Mouse (Mus musculus) B cell, adult 62 days (primary cell): Measurements from ENCODE around the gene Rpl36. TPM values are rescaled to one million over a fixed set of nuclear protein-coding genes. Genes with fewer than 3 reads are reported as not detected.

ENCODE experiments used
- total RNA-seq: library from RNA; stranded (reverse); gene quantifications from 4 replicates; pipeline ENCODE4 v1.2.4, GENCODE M21; 2023

Gene Rpl36
- 1,445 to 1,606 TPM (median 1,506 TPM) in 4 replicates for total RNA-seq

GRCm38 (mm10) chr17:56613236-56613844, at the start of gene Rpl36:
TSS of gene Rpl36 (plus strand) at chr17:56613416.

GRCm38 (mm10) chr17:56584257-56585130, 28.7 kb upstream of the Rpl36 start, which contains the start of the genes Safb2 and Safb:
TSS of gene Safb2 (minus strand) at chr17:56584585.
TSS of gene Safb (plus strand) at chr17:56584825.

GRCm38 (mm10) chr17:56609452-56610171, 3.6 kb upstream of the Rpl36 start, which contains the start of gene 2410015M20Rik:
TSS of gene 2410015M20Rik (minus strand) at chr17:56609771.

GRCm38 (mm10) chr17:56626754-56627470, 13.7 kb downstream of the Rpl36 start, which contains the start of gene Lonp1:
TSS of gene Lonp1 (minus strand) at chr17:56626887.

DNA sequence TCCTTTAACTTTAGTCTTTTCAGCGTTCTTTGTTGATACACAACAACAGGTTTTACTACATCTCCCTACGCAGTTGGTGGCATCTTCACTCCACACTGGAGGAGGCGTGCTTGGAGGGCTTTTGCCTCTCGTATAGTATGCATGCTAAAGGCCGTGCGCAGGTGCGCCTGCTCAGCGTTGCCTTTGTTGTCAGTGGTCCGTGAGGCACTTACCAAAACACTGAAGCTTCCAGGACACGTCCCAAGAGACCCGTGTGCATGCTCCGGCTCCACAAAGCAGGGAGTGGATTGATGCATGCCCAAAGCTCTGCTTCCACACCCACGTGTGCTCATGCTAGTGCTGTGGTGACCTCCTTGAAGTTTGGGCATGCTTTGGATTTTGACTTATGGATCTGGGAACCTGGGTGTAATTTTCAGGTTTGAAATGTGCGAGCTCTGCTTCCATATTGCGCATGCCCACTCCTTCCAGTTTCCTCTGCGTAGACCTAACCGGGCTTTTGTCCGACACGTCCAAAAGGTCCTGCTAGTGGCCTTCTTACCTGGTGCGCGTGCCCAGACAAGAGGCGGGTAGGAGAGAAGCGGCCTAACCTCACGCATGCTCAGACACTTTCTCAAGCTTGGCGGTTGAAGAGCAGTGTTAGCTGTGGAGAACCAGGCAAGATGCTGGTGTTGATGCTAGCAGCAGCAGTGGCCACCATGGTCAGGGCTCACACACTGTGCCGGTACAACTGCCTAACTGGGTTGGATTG, 14.5 kb downstream of the Rpl36 start, which contains the start of gene Catsperd:
TSS of gene Catsperd (plus strand) at position 614 of the 748 bp plus-strand sequence.

Other genes starting within 250 kb of the Rpl36 start
- gene Ptprs, start 136.9 kb upstream of the Rpl36 start, total RNA-seq, result 16.3 to 21.7 TPM (median 19.0 TPM) in 4 replicates
- not detected in 4 replicates for gene Znrf4, start 101.0 kb upstream of the Rpl36 start, total RNA-seq
- gene Gm20219, start 59.0 kb upstream of the Rpl36 start, total RNA-seq, result 10.2 to 15.3 TPM (median 11.5 TPM) in 4 replicates
- 580 to 621 TPM (median 606 TPM) in 4 replicates for gene Safb2, start 28.8 kb upstream of the Rpl36 start, total RNA-seq
- gene Safb, start 28.6 kb upstream of the Rpl36 start, total RNA-seq, result 300 to 341 TPM (median 315 TPM) in 4 replicates
- 82.1 to 105 TPM (median 84.1 TPM) in 4 replicates for gene 2410015M20Rik, start 3.6 kb upstream of the Rpl36 start, total RNA-seq
- gene Lonp1, start 13.5 kb downstream of the Rpl36 start, total RNA-seq, result 58.1 to 63.6 TPM (median 61.4 TPM) in 4 replicates
- not detected in 4 replicates for gene Catsperd, start 14.7 kb downstream of the Rpl36 start, total RNA-seq
- gene Ranbp3, start 59.9 kb downstream of the Rpl36 start, total RNA-seq, result 98.8 to 117 TPM (median 102 TPM) in 4 replicates
- 41.0 to 65.0 TPM (median 54.5 TPM) in 4 replicates for gene Ndufa11, start 104.4 kb downstream of the Rpl36 start, total RNA-seq
- gene Vmac, start 104.6 kb downstream of the Rpl36 start, total RNA-seq, result 12.0 to 16.4 TPM (median 13.5 TPM) in 4 replicates
- not detected in 4 replicates for gene Nrtn, start 144.1 kb downstream of the Rpl36 start, total RNA-seq
- 73.7 to 85.2 TPM (median 78.0 TPM) in 4 replicates for gene Dus3l, start 151.3 kb downstream of the Rpl36 start, total RNA-seq
- gene Prr22, start 156.8 kb downstream of the Rpl36 start, total RNA-seq, result 1.0 to 1.9 TPM (median 1.1 TPM) in 4 replicates
- 10.1 to 14.5 TPM (median 11.7 TPM) in 4 replicates for gene Rfx2, start 217.6 kb downstream of the Rpl36 start, total RNA-seq